Mouse (Mus musculus) olfactory bulb, adult 2 months (tissue): ENCODE measurements at regions not wholly inside any gene's neighbourhood (a gene's known extent, or its start where the extent isn't known, plus 50 kb on each side); places are given as distances from the start of the nearest gene placed in this dataset.

ENCODE experiments used
- CTCF ChIP-seq: fragments of 200-500 bp; IDR thresholded peaks from 2 replicates; pipeline ENCODE4 v1.5.1; 2012; ENCODE audit warnings: low read depth, mild to moderate bottlenecking, low read length, moderate library complexity; ENCODE audit not compliant: insufficient read depth
- POLR2A ChIP-seq: fragments of 200-500 bp; IDR thresholded peaks from 2 replicates; pipeline ENCODE4 v1.6.1; 2012; ENCODE audit warnings: mild to moderate bottlenecking, low read depth, low read length, moderate library complexity; ENCODE audit not compliant: insufficient read depth

DNA sequence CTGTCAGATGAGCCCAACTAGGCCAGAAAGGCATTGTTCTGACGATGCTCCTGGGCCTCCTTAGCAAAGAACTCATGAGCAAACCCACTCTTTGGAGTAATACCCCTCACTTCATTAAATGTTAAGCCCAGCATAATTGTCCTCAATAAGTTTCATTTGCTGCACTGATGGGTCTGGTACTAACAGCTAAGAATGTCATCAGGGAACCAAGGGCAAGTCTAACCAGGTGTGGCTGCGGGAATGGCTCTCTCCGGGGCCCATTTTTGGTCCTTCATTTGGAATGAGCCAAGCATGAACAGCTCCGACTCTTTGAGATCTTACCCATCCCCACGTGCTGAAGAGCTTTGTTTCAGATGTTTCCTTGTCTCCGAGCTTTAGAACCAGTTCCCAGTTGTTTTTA lies 82.2 kb downstream of the Mex3b start:
- TF ChIP-seq CTCF (no peak), POLR2A (no peak)
